Mouse (Mus musculus): Measurements from ENCODE around the gene Lrrfip1.

DNA sequence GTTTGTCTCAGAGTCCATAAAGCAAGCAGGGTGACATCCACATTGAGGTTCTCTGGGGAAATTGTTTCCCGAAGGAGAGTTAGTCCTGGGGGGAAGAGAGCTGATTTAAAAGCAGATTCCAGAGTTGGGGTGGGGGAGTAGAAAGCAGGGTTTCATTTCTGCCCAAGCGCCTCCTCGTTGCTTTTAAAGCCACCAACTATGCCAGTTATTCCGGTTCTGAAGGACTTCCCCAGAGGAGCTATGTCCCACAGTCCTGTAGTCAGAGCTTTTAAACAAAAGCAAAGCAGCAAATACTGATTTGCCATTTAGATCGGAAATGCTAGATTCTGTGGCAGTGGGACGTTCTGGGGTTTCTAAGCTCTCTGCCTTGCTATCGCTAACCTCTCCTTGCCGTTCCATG, 79.4 kb downstream of the Lrrfip1 start:
- TF ChIP-seq MYOG (IDR thresholded peaks at IDR 0.05; ENCODE audit: control insufficient read depth, extremely low read depth, insufficient read length): no peak
- TF ChIP-seq CTCF (IDR thresholded peaks at IDR 0.05; ENCODE audit: control insufficient read depth, insufficient read depth, insufficient read length): no peak
- no peak for TF ChIP-seq USF1 (IDR thresholded peaks at IDR 0.05; ENCODE audit: low read depth)
- no peak for TF ChIP-seq MYOD1 (IDR thresholded peaks at IDR 0.05; ENCODE audit: control insufficient read depth, insufficient read length, low read depth)
- no peak for TF ChIP-seq CEBPB (IDR thresholded peaks at IDR 0.05; ENCODE audit: low read depth)
- TF ChIP-seq MAX (IDR thresholded peaks at IDR 0.05): no peak

Measured in C2C12 (cell line).